Mouse (Mus musculus) liver, embryonic 14.5 days (tissue): Measurements from ENCODE around the gene Cd200r4. TPM values are rescaled to one million over a fixed set of nuclear protein-coding genes. Genes with fewer than 3 reads are reported as not detected.

Source experiments
- ATAC-seq: fragments of 200-750 bp; cut with Nextera tagmentation; 2 replicates; pipeline ENCODE4 v1.8.0; 2017; ENCODE audit warnings: moderate number of reproducible peaks, mild to moderate bottlenecking, moderate library complexity; ENCODE audit not compliant: insufficient read depth
- DNase-seq, 3 experiments: peaks; one replicate each; pipeline ENCODE4 v3.0.0-alpha.2; 2012 to 2013; ENCODE audit warnings: low read depth in 3 of 3, low spot score in 3 of 3
- H3K27ac ChIP-seq: fragments of 300-500 bp; sonication (generic); 2 replicates; pipeline ENCODE4 v1.5.1; 2014; ENCODE audit warnings: moderate library complexity, mild to moderate bottlenecking, control low read depth, inconsistent platforms
- H3K27me3 ChIP-seq: fragments of 300-500 bp; sonication (generic); 2 replicates; pipeline ENCODE4 v1.6.1; 2014; ENCODE audit warnings: mild to moderate bottlenecking, low read length, moderate library complexity; ENCODE audit not compliant: control insufficient read depth, insufficient read depth
- H3K36me3 ChIP-seq: fragments of 300-500 bp; sonication (generic); replicated peaks from 2 replicates; pipeline ENCODE4 v1.6.1; 2014; ENCODE audit warnings: low read depth; ENCODE audit not compliant: control insufficient read depth, insufficient read depth
- H3K4me1 ChIP-seq, 2 experiments: fragments of 200-500 bp in 1 of 2; fragments of 300-500 bp in 1 of 2; sonication (generic) in 1 of 2; replicated peaks; 2 replicates each; pipeline ENCODE4 v1.6.1; 2012 to 2014; ENCODE audit warnings: antibody characterized with exemption in 1 of 2, inconsistent platforms in 1 of 2, low read length in 1 of 2; ENCODE audit not compliant: control insufficient read depth in 2 of 2, insufficient read depth in 2 of 2
- H3K4me2 ChIP-seq: fragments of 300-500 bp; sonication (generic); 2 replicates; pipeline ENCODE4 v1.6.1; 2014; ENCODE audit warnings: low read depth, mild to moderate bottlenecking, control low read depth, moderate library complexity
- H3K4me3 ChIP-seq, 2 experiments: fragments of 200-500 bp in 1 of 2; fragments of 300-500 bp in 1 of 2; sonication (generic) in 1 of 2; 2 replicates each; pipeline ENCODE4 v1.5.1; 2012 to 2014; ENCODE audit warnings: low read depth in 2 of 2, low read length in 2 of 2, mild to moderate bottlenecking in 2 of 2, control low read depth in 1 of 2, inconsistent platforms in 1 of 2, moderate library complexity in 1 of 2; ENCODE audit not compliant: insufficient read depth in 1 of 2
- H3K9ac ChIP-seq: fragments of 300-500 bp; sonication (generic); replicated peaks from 2 replicates; pipeline ENCODE4 v1.6.1; 2014; ENCODE audit warnings: mild to moderate bottlenecking, control low read depth, moderate library complexity
- H3K9me3 ChIP-seq: fragments of 300-500 bp; sonication (generic); 2 replicates; pipeline ENCODE4 v1.6.1; 2016; ENCODE audit warnings: low read length, mixed read lengths; ENCODE audit not compliant: control insufficient read depth
- CTCF ChIP-seq: IDR thresholded peaks from 2 replicates; pipeline ENCODE4 v1.5.1; 2016; ENCODE audit warnings: antibody characterized with exemption, low read depth, control low read depth
- EP300 ChIP-seq: IDR thresholded peaks from 2 replicates; pipeline ENCODE4 v1.6.1; 2016; ENCODE audit warnings: antibody characterized with exemption, low read depth
- WGBS: fragments of 180-500 bp; shearing (Covaris S2); extraction: QIAGEN DNeasy Blood & Tissue Kit; methylation state at CpG from one replicate; pipeline ENCODE4 v1.1.7; 2014; ENCODE audit not compliant: insufficient replicate concordance; 5-methylcytosine and 5-hydroxymethylcytosine counted together
- polyA plus RNA-seq, 2 experiments: library from polyadenylated mRNA; depleted of rRNA in 1 of 2; stranded (reverse) in 1 of 2; unstranded in 1 of 2; fragments of >200 nt; fragmentation: Nextera tagmentation in 1 of 2; extraction: Ambion mirVana in 1 of 2; gene quantifications; 2 replicates each; pipeline versions ENCODE4 v1.2.1 to v1.2.3; 2012 to 2014

Cd200r4 gene
- polyA plus RNA-seq, 2 experiments, result 0.50 to 0.53 TPM

GRCm38 (mm10) chr16:44875178-44875577 is 63.6 kb downstream of the Cd200r4 start:
- no peaks in the 10 kb centered on the region for H3K36me3 ChIP-seq
- H3K4me3 ChIP-seq, result no peak overlapping the region
- no peak overlapping the region for H3K9ac ChIP-seq
- no peaks in the 10 kb centered on the region for H3K9me3 ChIP-seq
- WGBS, result 22% methylated on average over 1 of the region's 1 CpGs
- no peaks in the 10 kb centered on the region for H3K27me3 ChIP-seq
- no peak for ATAC-seq
- H3K27ac ChIP-seq, result no peak overlapping the region
- no peak for DNase-seq
- H3K4me1 ChIP-seq, result no peaks in the 10 kb centered on the region
- TF ChIP-seq EP300 (no peak), CTCF (no peak)
- no peak overlapping the region for H3K4me2 ChIP-seq

- 34% methylated on average over 5 of the region's 5 CpGs for WGBS
- no peaks in the 10 kb centered on the region for H3K4me1 ChIP-seq
- H3K27ac ChIP-seq, result no peak overlapping the region
- DNase-seq, result no peak
- H3K4me3 ChIP-seq, result no peak overlapping the region
- ATAC-seq, result no peak
- TF ChIP-seq CTCF (no peak), EP300 (no peak)
- H3K9ac ChIP-seq, result no peak overlapping the region
- H3K36me3 ChIP-seq, result no peaks in the 10 kb centered on the region
- H3K4me2 ChIP-seq, result no peak overlapping the region
- H3K27me3 ChIP-seq, result no peaks in the 10 kb centered on the region
- H3K9me3 ChIP-seq, result no peaks in the 10 kb centered on the region
Observed at GRCm38 (mm10) chr16:44876625-44877024, 65.1 kb downstream of the Cd200r4 start.

- no peak overlapping the region for H3K4me3 ChIP-seq
- H3K36me3 ChIP-seq, result no peaks in the 10 kb centered on the region
- H3K4me1 ChIP-seq, result no peaks in the 10 kb centered on the region
- no peak overlapping the region for H3K9ac ChIP-seq
- H3K4me2 ChIP-seq, result no peak overlapping the region
- no peaks in the 10 kb centered on the region for H3K27me3 ChIP-seq
- ATAC-seq (no peak), DNase-seq (no peak)
- 28% methylated on average over 6 of the region's 6 CpGs for WGBS
- no peak overlapping the region for H3K27ac ChIP-seq
- no peaks in the 10 kb centered on the region for H3K9me3 ChIP-seq
- TF ChIP-seq EP300, result no peak
- no peak for TF ChIP-seq CTCF
Observed at GRCm38 (mm10) chr16:44877595-44877994, 66.1 kb downstream of the Cd200r4 start.

Other genes with a start within 250 kb of the Cd200r4 start
- gene Nepro, start 87.4 kb upstream of the Cd200r4 start, polyA plus RNA-seq (2012; rRNA removed), result 2.2 and 3.9 TPM in 2 replicates
- gene Nepro, start 87.4 kb upstream of the Cd200r4 start, polyA plus RNA-seq (2014; fragmentation: Nextera tagmentation; extraction: Ambion mirVana), result 2.4 and 2.8 TPM in 2 replicates
- 2.6 and 4.1 TPM in 2 replicates for gene Gtpbp8, start 65.4 kb upstream of the Cd200r4 start, polyA plus RNA-seq (2012; rRNA removed)
- 16.3 and 20.2 TPM in 2 replicates for gene Gtpbp8, start 65.4 kb upstream of the Cd200r4 start, polyA plus RNA-seq (2014; fragmentation: Nextera tagmentation; extraction: Ambion mirVana)
- gene Cd200r1, start 46.0 kb upstream of the Cd200r4 start, polyA plus RNA-seq (2012; rRNA removed), result 1.2 and 2.1 TPM in 2 replicates
- 3.1 and 3.4 TPM in 2 replicates for gene Cd200r1, start 46.0 kb upstream of the Cd200r4 start, polyA plus RNA-seq (2014; fragmentation: Nextera tagmentation; extraction: Ambion mirVana)
- gene Cd200r2, start 55.4 kb downstream of the Cd200r4 start, polyA plus RNA-seq (2012; rRNA removed), result not detected in 2 replicates
- not detected in 2 replicates for gene Cd200r2, start 55.4 kb downstream of the Cd200r4 start, polyA plus RNA-seq (2014; fragmentation: Nextera tagmentation; extraction: Ambion mirVana)
- gene Cd200r3, start 131.9 kb downstream of the Cd200r4 start, polyA plus RNA-seq (2012; rRNA removed), result 0.38 and 0.68 TPM in 2 replicates
- gene Cd200r3, start 131.9 kb downstream of the Cd200r4 start, polyA plus RNA-seq (2014; fragmentation: Nextera tagmentation; extraction: Ambion mirVana), result 0.98 and 1.2 TPM in 2 replicates